Mouse (Mus musculus) stomach, embryonic 15.5 days (tissue): ENCODE data around the gene Them4. TPM values are rescaled to one million over a fixed set of nuclear protein-coding genes. Genes with fewer than 3 reads are reported as not detected.

ENCODE experiments used
- ATAC-seq: fragments of 200-750 bp; cut with Nextera tagmentation; 2 replicates; pipeline ENCODE4 v1.8.0; 2017; ENCODE audit warnings: low read depth, moderate number of reproducible peaks, moderate TSS enrichment; ENCODE audit not compliant: insufficient read depth, low FRiP score
- H3K27ac ChIP-seq: fragments of 300-500 bp; sonication (generic); 2 replicates; pipeline ENCODE4 v1.5.1; 2015; ENCODE audit warnings: mild to moderate bottlenecking, inconsistent platforms
- H3K27me3 ChIP-seq: fragments of 300-500 bp; sonication (generic); replicated peaks from 2 replicates; pipeline ENCODE4 v1.6.1; 2015; ENCODE audit warnings: inconsistent platforms
- H3K36me3 ChIP-seq: fragments of 300-500 bp; sonication (generic); 2 replicates; pipeline ENCODE4 v1.6.1; 2015; ENCODE audit warnings: inconsistent platforms
- H3K4me1 ChIP-seq: fragments of 300-500 bp; sonication (generic); 2 replicates; pipeline ENCODE4 v1.6.1; 2015; ENCODE audit warnings: inconsistent platforms
- H3K4me2 ChIP-seq: fragments of 300-500 bp; sonication (generic); 2 replicates; pipeline ENCODE4 v1.6.1; 2015; ENCODE audit warnings: mild to moderate bottlenecking, inconsistent platforms
- H3K4me3 ChIP-seq: fragments of 300-500 bp; sonication (generic); replicated peaks from 2 replicates; pipeline ENCODE4 v1.5.1; 2015; ENCODE audit warnings: inconsistent platforms
- H3K9ac ChIP-seq: fragments of 300-500 bp; sonication (generic); 2 replicates; pipeline ENCODE4 v1.6.1; 2015; ENCODE audit warnings: inconsistent platforms
- H3K9me3 ChIP-seq: fragments of 300-500 bp; sonication (generic); 2 replicates; pipeline ENCODE4 v1.6.1; 2016; ENCODE audit warnings: inconsistent platforms
- WGBS: fragments of 180-500 bp; shearing (Covaris S2); methylation state at CpG from one replicate; pipeline ENCODE4 v1.1.7; 2015; 5-methylcytosine and 5-hydroxymethylcytosine counted together
- polyA plus RNA-seq: library from polyadenylated mRNA; unstranded; fragments of >200 nt; fragmentation: Nextera tagmentation; extraction: Ambion mirVana; gene quantifications from 2 replicates; pipeline ENCODE4 v1.2.1, GENCODE M21; 2015

The Them4 gene
- polyA plus RNA-seq, 1 experiment from 2014 or later: 11.2 TPM

GRCm38 (mm10) chr3:94369709-94370108, 59.8 kb downstream of the Them4 start:
- Histone ChIP-seq H3K4me3 (no peak overlapping the region), H3K4me2 (no peak overlapping the region), H3K27ac (peak overlapping the region; percentile 17; the same call in 1 of the 2 replicates), H3K36me3 (no peaks in the 10 kb centered on the region), H3K27me3 (no peaks in the 10 kb centered on the region), H3K9ac (no peak overlapping the region), H3K9me3 (no peaks in the 10 kb centered on the region), H3K4me1 (peaks cover 11% of the 10 kb centered on the region)
- ATAC-seq: no peak; the same call in 1 of the 2 replicates
- WGBS: 44% methylated on average over 2 of the region's 2 CpGs

GRCm38 (mm10) chr3:94371637-94372036, 61.7 kb downstream of the Them4 start:
- H3K27me3 ChIP-seq: no peaks in the 10 kb centered on the region
- no peak overlapping the region; the same call in 1 of the 2 replicates for H3K4me3 ChIP-seq
- peak; percentile 67 for ATAC-seq
- H3K4me1 ChIP-seq: peaks cover 11% of the 10 kb centered on the region
- H3K36me3 ChIP-seq: no peaks in the 10 kb centered on the region
- WGBS: 6% methylated on average over 11 of the region's 11 CpGs
- H3K27ac ChIP-seq: peak overlapping the region; percentile 37
- no peaks in the 10 kb centered on the region for H3K9me3 ChIP-seq
- H3K9ac ChIP-seq: no peak overlapping the region
- peak overlapping the region; percentile 39 for H3K4me2 ChIP-seq

GRCm38 (mm10) chr3:94372038-94372437, 62.1 kb downstream of the Them4 start:
- no peak overlapping the region for H3K9ac ChIP-seq
- WGBS: 13% methylated on average over 1 of the region's 3 CpGs
- peaks cover 11% of the 10 kb centered on the region for H3K4me1 ChIP-seq
- no peak for ATAC-seq
- H3K36me3 ChIP-seq: no peaks in the 10 kb centered on the region
- peak overlapping the region; percentile 39 for H3K4me2 ChIP-seq
- no peaks in the 10 kb centered on the region for H3K27me3 ChIP-seq
- peak overlapping the region; percentile 37 for H3K27ac ChIP-seq
- H3K9me3 ChIP-seq: no peaks in the 10 kb centered on the region
- no peak overlapping the region for H3K4me3 ChIP-seq

GRCm38 (mm10) chr3:94372641-94373040, 62.8 kb downstream of the Them4 start, which contains the start of gene Rorc:
Rorc (plus strand) TSS chr3:94372794.
- 20% methylated on average over 5 of the region's 5 CpGs for WGBS
- no peaks in the 10 kb centered on the region for H3K27me3 ChIP-seq
- H3K9me3 ChIP-seq: no peaks in the 10 kb centered on the region
- no peak within 1 kb of the TSS for H3K9ac ChIP-seq
- no peaks in the 10 kb centered on the region for H3K36me3 ChIP-seq
- H3K27ac ChIP-seq: peak within 1 kb of the TSS; percentile 54
- peak within 1 kb of the TSS; percentile 35 for H3K4me3 ChIP-seq
- ATAC-seq: no peak; the same call in 1 of the 2 replicates
- peaks cover 11% of the 10 kb centered on the region for H3K4me1 ChIP-seq
- H3K4me2 ChIP-seq: peak within 1 kb of the TSS; percentile 51

- Histone ChIP-seq H3K27me3 (no peaks in the 10 kb centered on the region), H3K9me3 (no peaks in the 10 kb centered on the region), H3K4me3 (peak overlapping the region; percentile 35), H3K4me2 (peak overlapping the region; percentile 51), H3K27ac (peak overlapping the region; percentile 54; the same call in 1 of the 2 replicates), H3K36me3 (no peaks in the 10 kb centered on the region), H3K4me1 (peaks cover 11% of the 10 kb centered on the region), H3K9ac (no peak overlapping the region)
- ATAC-seq: peak; percentile 17; the same call in 1 of the 2 replicates
- WGBS: 5% methylated on average over 10 of the region's 10 CpGs
Measured at GRCm38 (mm10) chr3:94373090-94373489, 63.2 kb downstream of the Them4 start.

GRCm38 (mm10) chr3:94373597-94374011, 63.7 kb downstream of the Them4 start:
- H3K27me3 ChIP-seq: no peaks in the 10 kb centered on the region
- H3K27ac ChIP-seq: no peak overlapping the region
- peak; percentile 28; the same call in 1 of the 2 replicates for ATAC-seq
- H3K4me2 ChIP-seq: peak overlapping the region; percentile 51
- peaks cover 11% of the 10 kb centered on the region for H3K4me1 ChIP-seq
- 3% methylated on average over 5 of the region's 5 CpGs for WGBS
- peak overlapping the region; percentile 35 for H3K4me3 ChIP-seq
- H3K9ac ChIP-seq: no peak overlapping the region
- H3K9me3 ChIP-seq: no peaks in the 10 kb centered on the region
- no peaks in the 10 kb centered on the region for H3K36me3 ChIP-seq

GRCm38 (mm10) chr3:94374636-94375035, 64.7 kb downstream of the Them4 start:
- H3K4me2 ChIP-seq: no peak overlapping the region
- no peak overlapping the region for H3K27ac ChIP-seq
- H3K4me3 ChIP-seq: no peak overlapping the region
- no peaks in the 10 kb centered on the region for H3K9me3 ChIP-seq
- H3K4me1 ChIP-seq: peaks cover 11% of the 10 kb centered on the region
- H3K9ac ChIP-seq: no peak overlapping the region
- no peak for ATAC-seq
- no peaks in the 10 kb centered on the region for H3K36me3 ChIP-seq
- H3K27me3 ChIP-seq: no peaks in the 10 kb centered on the region

- no peaks in the 10 kb centered on the region for H3K27me3 ChIP-seq
- H3K9me3 ChIP-seq: no peaks in the 10 kb centered on the region
- H3K27ac ChIP-seq: no peak overlapping the region
- no peaks in the 10 kb centered on the region for H3K36me3 ChIP-seq
- H3K4me2 ChIP-seq: no peak overlapping the region
- ATAC-seq: no peak
- H3K9ac ChIP-seq: no peak overlapping the region
- H3K4me1 ChIP-seq: peaks cover 11% of the 10 kb centered on the region
- no peak overlapping the region for H3K4me3 ChIP-seq
- WGBS: 84% methylated on average over 2 of the region's 2 CpGs
Measured at GRCm38 (mm10) chr3:94375146-94375545, 65.3 kb downstream of the Them4 start.

- 50% methylated on average over 5 of the region's 5 CpGs for WGBS
- ATAC-seq: no peak
Measured at GRCm38 (mm10) chr3:94375861-94376260, 66.0 kb downstream of the Them4 start.

GRCm38 (mm10) chr3:94377028-94377923, 67.4 kb downstream of the Them4 start:
- Histone ChIP-seq H3K36me3 (no peaks in the 10 kb centered on the region), H3K4me1 (peaks cover 2% of the 10 kb centered on the region; the same call in 1 of the 2 replicates), H3K27ac (no peak overlapping the region), H3K4me2 (no peak overlapping the region), H3K27me3 (no peaks in the 10 kb centered on the region), H3K4me3 (no peak overlapping the region), H3K9me3 (no peaks in the 10 kb centered on the region), H3K9ac (no peak overlapping the region)
- 18% methylated on average over 13 of the region's 13 CpGs for WGBS
- no peak for ATAC-seq

More at GRCm38 (mm10) chr3:94375861-94376260, 66.0 kb downstream of the Them4 start:
- Histone ChIP-seq H3K4me2 (no peak overlapping the region), H3K9ac (no peak overlapping the region), H3K9me3 (no peaks in the 10 kb centered on the region), H3K27ac (no peak overlapping the region), H3K4me1 (peaks cover 11% of the 10 kb centered on the region), H3K27me3 (no peaks in the 10 kb centered on the region), H3K36me3 (no peaks in the 10 kb centered on the region), H3K4me3 (no peak overlapping the region)

- no peak overlapping the region for H3K9ac ChIP-seq
- 20% methylated on average over 9 of the region's 9 CpGs for WGBS
- H3K4me2 ChIP-seq: no peak overlapping the region
- H3K36me3 ChIP-seq: no peaks in the 10 kb centered on the region
- H3K27me3 ChIP-seq: no peaks in the 10 kb centered on the region
- H3K27ac ChIP-seq: no peak overlapping the region
- no peak for ATAC-seq
- H3K9me3 ChIP-seq: no peaks in the 10 kb centered on the region
- no peak overlapping the region for H3K4me3 ChIP-seq
- no peaks in the 10 kb centered on the region for H3K4me1 ChIP-seq
Measured at GRCm38 (mm10) chr3:94379831-94380510, 70.1 kb downstream of the Them4 start.
